Mouse (Mus musculus): ENCODE results near the gene Hsdl1.

DNA sequence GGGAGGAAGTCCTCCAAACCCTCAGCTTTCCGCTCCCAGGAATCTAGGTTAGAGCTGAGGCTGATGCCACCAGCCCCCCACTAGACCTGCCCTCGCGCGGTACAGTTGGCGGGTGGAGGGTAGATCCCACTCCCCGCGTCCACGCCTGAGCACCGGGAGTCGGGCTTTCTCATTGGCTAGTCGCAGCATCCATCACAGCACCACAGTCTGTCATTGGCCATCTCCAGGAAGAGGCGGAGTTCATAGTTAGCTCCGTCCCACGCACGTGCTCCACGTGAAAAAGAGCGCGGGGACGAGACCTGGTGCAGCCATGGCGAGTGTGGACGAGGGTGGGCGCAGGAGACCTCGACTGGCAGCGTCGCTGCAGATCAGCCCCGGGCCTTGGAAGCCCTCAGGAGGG lies 37.5 kb upstream of the Hsdl1 start, which contains the start of gene Adad2:
- TF ChIP-seq CTCF (IDR thresholded peaks at IDR 0.05; ENCODE audit: extremely low read depth, insufficient read depth, insufficient read length, insufficient replicate concordance) (no peak), POLR2A (IDR thresholded peaks at IDR 0.05; ENCODE audit: low read depth, low read length) (no peak)
